ENCODE assay signal across 15 mouse cellular contexts in genomic region chr11:60264651-60265050, GRCm38 (mm10). TPM values are rescaled to one million over a fixed set of nuclear protein-coding genes. Genes with fewer than 3 reads are reported as not detected.
DNase-seq lines count a peak whose midpoint lies in the region; ATAC-seq lines count a peak whose summit lies in the region.
"Had no signal": no experiment of that assay in that cellular context is flagged by ENCODE, and none has a peak within 500 bp of the region (broad histone marks: within the 10 kb centered on the region; RNA-seq: fewer than 3 reads in every experiment).

No protein-coding gene starts in this region.

- 65% methylated on average over 1 of the region's 1 CpGs for WGBS in midbrain, embryonic 13.5 days
- 95% methylated on average over 1 of the region's 1 CpGs for WGBS in midbrain, embryonic 11.5 days
- WGBS in forebrain, embryonic 15.5 days: 73% methylated on average over 1 of the region's 1 CpGs

- H3K9ac ChIP-seq in midbrain, embryonic 13.5 days (replicated peaks): no peak overlapping the region
- H3K9ac ChIP-seq in midbrain, embryonic 11.5 days (ENCODE audit: low read length): no peak overlapping the region
- H3K9ac ChIP-seq in forebrain, embryonic 15.5 days (replicated peaks): no peak overlapping the region
- H3K9ac ChIP-seq: embryonic facial prominence, embryonic 13.5 days had no signal

- H3K4me3 ChIP-seq in midbrain, embryonic 13.5 days (replicated peaks): no peak overlapping the region
- no peak overlapping the region for H3K4me3 ChIP-seq in midbrain, embryonic 11.5 days (ENCODE audit: low read depth, low read length)
- H3K4me3 ChIP-seq in forebrain, embryonic 15.5 days: no peak overlapping the region
- H3K4me3 ChIP-seq: embryonic facial prominence, embryonic 13.5 days had no signal

- H3K27ac ChIP-seq in midbrain, embryonic 13.5 days: peak overlapping the region; percentile 44
- H3K27ac ChIP-seq in midbrain, embryonic 11.5 days (ENCODE audit: low read depth, low read length): no peak overlapping the region
- 0 out of 2 replicates have a peak overlapping the region, but pooled peaks have one; percentile 2 for H3K27ac ChIP-seq in forebrain, embryonic 15.5 days (replicated peaks)
- H3K27ac ChIP-seq: embryonic facial prominence, embryonic 13.5 days; macrophage had no signal

- peak; percentile 90 for ATAC-seq in cerebellum, adult (ENCODE audit: insufficient number of reproducible peaks, low FRiP score, low TSS enrichment)
- ATAC-seq in midbrain, embryonic 13.5 days: peak; percentile 73
- no peak for ATAC-seq in midbrain, embryonic 11.5 days (ENCODE audit: low FRiP score)
- ATAC-seq in forebrain, embryonic 15.5 days (replicated peaks): peak; percentile 74; the same call in 1 of the 2 replicates
- no peak for ATAC-seq in inflammation-experienced regulatory T-cells, adult 6 months

- peaks cover 13% of the 10 kb centered on the region; the same call in 1 of the 2 replicates for H3K36me3 ChIP-seq in midbrain, embryonic 13.5 days
- H3K36me3 ChIP-seq in midbrain, embryonic 11.5 days (ENCODE audit: control insufficient read depth, insufficient read depth, low read length): no peaks in the 10 kb centered on the region
- H3K36me3 ChIP-seq in forebrain, embryonic 15.5 days: no peaks in the 10 kb centered on the region

- no peaks in the 10 kb centered on the region for H3K27me3 ChIP-seq in midbrain, embryonic 13.5 days
- no peaks in the 10 kb centered on the region for H3K27me3 ChIP-seq in midbrain, embryonic 11.5 days (ENCODE audit: control insufficient read depth, insufficient read depth, low read length)
- no peaks in the 10 kb centered on the region for H3K27me3 ChIP-seq in forebrain, embryonic 15.5 days
- H3K27me3 ChIP-seq: embryonic facial prominence, embryonic 13.5 days had no signal

- peaks cover 32% of the 10 kb centered on the region for H3K4me1 ChIP-seq in midbrain, embryonic 13.5 days (replicated peaks)
- H3K4me1 ChIP-seq in midbrain, embryonic 11.5 days (ENCODE audit: control insufficient read depth, insufficient read depth, low read length): no peaks in the 10 kb centered on the region
- H3K4me1 ChIP-seq in forebrain, embryonic 15.5 days: peaks cover 27% of the 10 kb centered on the region

- DNase-seq in cerebellum, postnatal 4 days (ENCODE audit: low spot score in 2 of 2): no peak
- no peak for DNase-seq in midbrain, embryonic 11.5 days (ENCODE audit: low spot score, missing footprints)
- no peak for DNase-seq in kidney, postnatal 4 days
- DNase-seq in adrenal gland, postnatal 10 days: no peak
- DNase-seq: adrenal gland, adult 2 months; heart, adult 18-20 months; heart, postnatal 10 days; kidney, adult 9 months; layer of hippocampus, adult 9-11 months had no signal

- no peak overlapping the region for H3K4me2 ChIP-seq in midbrain, embryonic 13.5 days (replicated peaks)
- no peak overlapping the region for H3K4me2 ChIP-seq in midbrain, embryonic 11.5 days
- H3K4me2 ChIP-seq in forebrain, embryonic 15.5 days (replicated peaks): no peak overlapping the region
- H3K4me2 ChIP-seq: embryonic facial prominence, embryonic 13.5 days had no signal

- no peaks in the 10 kb centered on the region for H3K9me3 ChIP-seq in midbrain, embryonic 13.5 days
- H3K9me3 ChIP-seq in midbrain, embryonic 11.5 days (ENCODE audit: control insufficient read depth, low read length): no peaks in the 10 kb centered on the region
- H3K9me3 ChIP-seq in forebrain, embryonic 15.5 days: no peaks in the 10 kb centered on the region
- H3K9me3 ChIP-seq: embryonic facial prominence, embryonic 13.5 days had no signal

RNA-seq across cellular contexts. Expression of gene Srebf1, which starts 42.3 kb away (rescaled TPM):
- 38.5 and 46.0 TPM in 2 replicates for polyA plus RNA-seq in midbrain, embryonic 13.5 days (2015; fragmentation: Nextera tagmentation; extraction: Ambion mirVana)
- 38.3 and 41.1 TPM in 2 replicates for polyA plus RNA-seq in midbrain, embryonic 11.5 days (2014; fragmentation: Nextera tagmentation; extraction: Ambion mirVana)
- polyA plus RNA-seq in forebrain, embryonic 15.5 days (2015; fragmentation: Nextera tagmentation; extraction: Ambion mirVana): 48.2 and 52.7 TPM in 2 replicates
- total RNA-seq in adrenal gland, postnatal 10 days (2021): 100 to 1,000 TPM; 126 to 185 TPM
- 10 to 100 TPM; 21.7 to 26.7 (median 24.3) TPM for polyA plus RNA-seq in inflammation-experienced regulatory T-cells, adult 6 months (2017; shearing (Covaris generic))

Comparison
In these comparisons a context has a peak if more than half of its experiments do, and no peak if none do; other contexts are left out.
1. ATAC-seq: peak in cerebellum, adult (single experiment), midbrain, embryonic 13.5 days (single experiment) and forebrain, embryonic 15.5 days (single experiment); none in midbrain, embryonic 11.5 days (single experiment) and inflammation-experienced regulatory T-cells, adult 6 months (single experiment).